Mouse (Mus musculus): ENCODE measurements around the gene Tbc1d7.
A peak's percentile ranks its signal among the peaks of the same experiment; 100 is the strongest.

Gene Tbc1d7

GRCm38 (mm10) chr13:43171020-43171710 is at the start of gene Tbc1d7:
Gene Tbc1d7 (minus strand): TSS chr13:43171501.
- peak; percentile 96 to 99 for DNase-seq (ENCODE audit: low spot score in 2 of 2)

DNA sequence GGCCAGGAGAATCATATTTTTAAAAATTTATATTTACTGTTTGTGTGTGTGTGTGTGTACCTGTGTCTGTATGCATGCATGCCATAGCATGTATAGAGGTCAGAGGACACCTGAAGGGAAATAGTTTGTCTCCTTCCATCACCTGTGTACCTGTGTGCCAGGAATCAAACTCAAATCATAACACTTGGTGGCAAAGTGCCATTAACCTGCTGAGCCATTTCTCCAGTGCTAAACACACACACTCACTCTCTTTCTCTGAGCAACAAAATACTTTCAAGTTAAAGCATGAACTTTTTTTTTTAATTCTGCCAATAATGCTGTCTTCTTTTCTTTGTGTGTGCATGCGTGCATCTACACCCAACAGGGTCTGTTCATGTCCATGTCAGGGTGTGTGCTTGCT is 49.3 kb upstream of the Tbc1d7 start:
- DNase-seq (ENCODE audit: low spot score in 2 of 2) = no peak

DNA sequence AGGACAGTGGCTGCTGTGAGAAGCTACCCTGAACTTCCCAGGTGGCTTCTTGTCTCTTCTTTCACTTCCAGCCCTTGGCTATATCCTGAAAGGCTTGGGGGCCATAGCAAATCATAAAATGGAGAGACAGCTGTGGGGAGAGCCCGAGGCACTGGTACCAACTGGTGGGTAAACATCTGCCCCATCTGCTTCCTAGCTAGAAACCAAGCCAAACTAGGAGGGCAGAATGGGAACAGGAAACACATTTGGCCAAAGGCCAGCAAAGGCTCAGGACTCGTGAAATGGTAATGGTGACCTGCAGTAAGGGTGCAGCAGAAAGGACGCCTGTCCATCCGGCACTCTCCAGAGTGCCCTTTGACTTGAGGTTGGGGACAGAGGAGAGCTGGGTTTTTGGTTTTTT is 47.5 kb upstream of the Tbc1d7 start:
- no peak for DNase-seq (ENCODE audit: low spot score in 2 of 2)

DNA sequence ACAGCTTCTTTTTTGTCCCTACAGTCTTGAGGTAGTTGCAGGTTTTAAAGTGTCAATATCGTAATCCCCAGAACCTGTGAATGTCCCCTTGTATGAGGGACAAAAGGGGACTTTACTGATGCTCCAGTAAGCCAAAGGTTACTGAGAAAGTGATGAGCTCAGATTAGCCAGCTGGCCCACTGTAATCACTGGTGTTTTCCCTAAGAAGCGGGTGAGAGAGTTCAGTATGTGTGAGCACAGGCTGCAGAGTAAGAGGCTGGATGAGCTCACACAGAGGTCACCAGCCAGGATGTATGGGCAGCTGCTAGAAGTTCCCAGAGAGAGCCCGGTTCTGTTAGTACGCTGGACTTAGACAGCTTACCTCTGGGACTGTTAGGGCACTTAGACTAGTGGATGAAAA is 47.0 kb upstream of the Tbc1d7 start:
- no peak for DNase-seq (ENCODE audit: low spot score in 2 of 2)

GRCm38 (mm10) chr13:43217686-43218085 is 46.4 kb upstream of the Tbc1d7 start:
- no peak for DNase-seq (ENCODE audit: low spot score in 2 of 2)

DNA sequence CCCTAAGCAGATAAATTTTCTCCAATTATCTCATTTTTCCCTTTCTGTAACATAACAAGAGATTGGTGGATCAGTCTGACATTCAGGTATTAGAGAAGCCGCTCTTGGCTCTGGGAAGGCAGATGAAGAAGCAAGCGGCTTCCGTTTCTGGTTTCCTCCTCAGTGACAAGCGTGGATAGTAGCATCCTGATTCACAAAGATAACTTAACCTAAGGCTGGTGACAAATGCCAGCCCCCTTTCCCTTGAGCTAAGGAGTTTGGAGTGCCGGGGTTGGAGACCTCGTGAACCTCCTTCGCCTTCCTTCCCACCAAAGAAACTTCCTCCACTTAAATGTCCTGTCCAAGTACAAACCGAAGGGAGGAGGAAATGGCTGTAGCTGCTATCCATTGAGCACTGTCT is 45.8 kb upstream of the Tbc1d7 start:
- DNase-seq (ENCODE audit: low spot score in 2 of 2) = no peak

GRCm38 (mm10) chr13:43215994-43216706 is 44.8 kb upstream of the Tbc1d7 start:
- no peak for DNase-seq (ENCODE audit: low spot score in 2 of 2)

DNA sequence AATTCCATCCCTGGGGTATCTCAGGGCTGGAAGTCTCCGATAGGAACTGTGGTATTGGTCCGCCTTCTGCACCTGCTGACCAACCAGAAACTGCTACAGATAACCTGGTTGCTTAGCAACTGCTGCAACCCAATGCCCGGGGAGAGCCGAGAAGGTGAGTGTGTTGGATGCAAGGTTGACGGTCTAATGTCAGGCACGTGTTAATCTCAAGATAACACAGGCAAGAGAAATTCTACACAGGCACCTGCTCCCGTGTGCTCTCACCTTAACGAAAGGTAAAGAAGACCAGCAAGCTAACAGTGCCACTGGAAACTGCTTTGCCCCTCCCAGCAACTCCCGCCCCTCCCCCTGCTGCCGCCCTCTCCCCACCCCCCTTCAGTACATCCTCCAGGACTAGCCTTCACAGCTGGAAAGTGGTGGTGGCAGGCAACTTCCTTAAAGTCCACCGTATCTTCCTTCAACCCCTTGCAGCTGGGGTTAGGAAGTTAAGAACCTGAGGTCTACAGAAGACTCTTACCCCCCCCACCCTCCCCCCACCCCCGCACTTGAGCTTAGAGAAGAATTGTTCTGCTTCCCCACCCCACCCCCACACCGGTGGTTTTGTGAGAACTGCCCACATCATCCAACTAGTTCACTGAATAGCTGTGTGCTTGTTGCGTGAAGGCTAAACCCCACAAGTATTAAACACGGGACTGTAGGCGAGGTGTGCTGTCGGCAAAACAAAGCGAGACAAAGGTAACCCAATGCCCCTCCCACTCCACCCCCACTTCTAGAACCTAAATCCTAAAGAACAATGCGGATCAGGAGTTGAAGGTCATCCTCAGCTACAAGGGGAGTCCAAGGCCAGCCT is 44.1 kb upstream of the Tbc1d7 start:
- DNase-seq (ENCODE audit: low spot score in 2 of 2) = no peak

DNA sequence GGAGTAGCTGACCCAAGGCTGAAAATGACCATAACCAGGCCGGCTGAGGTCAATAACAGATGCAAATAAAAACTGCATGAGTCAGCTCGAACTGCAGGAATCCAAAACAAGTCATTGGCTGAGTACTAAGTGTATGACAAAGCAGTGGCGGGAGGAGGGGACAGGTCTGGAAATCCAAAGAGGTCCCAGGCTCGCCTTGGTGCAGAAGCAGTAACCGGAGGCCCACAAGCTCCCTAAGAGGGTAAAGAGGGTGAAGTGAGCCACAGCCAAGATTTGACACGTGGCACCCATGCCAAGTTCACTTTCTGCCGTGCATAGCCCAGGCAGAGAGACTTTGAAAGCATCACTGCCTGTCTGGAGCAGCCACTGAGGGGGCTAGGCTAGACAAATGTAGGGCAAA is 41.0 kb upstream of the Tbc1d7 start:
- no peak for DNase-seq (ENCODE audit: low spot score in 2 of 2)

GRCm38 (mm10) chr13:43210956-43211355 is 39.7 kb upstream of the Tbc1d7 start:
- DNase-seq (ENCODE audit: low spot score in 2 of 2) = no peak

DNA sequence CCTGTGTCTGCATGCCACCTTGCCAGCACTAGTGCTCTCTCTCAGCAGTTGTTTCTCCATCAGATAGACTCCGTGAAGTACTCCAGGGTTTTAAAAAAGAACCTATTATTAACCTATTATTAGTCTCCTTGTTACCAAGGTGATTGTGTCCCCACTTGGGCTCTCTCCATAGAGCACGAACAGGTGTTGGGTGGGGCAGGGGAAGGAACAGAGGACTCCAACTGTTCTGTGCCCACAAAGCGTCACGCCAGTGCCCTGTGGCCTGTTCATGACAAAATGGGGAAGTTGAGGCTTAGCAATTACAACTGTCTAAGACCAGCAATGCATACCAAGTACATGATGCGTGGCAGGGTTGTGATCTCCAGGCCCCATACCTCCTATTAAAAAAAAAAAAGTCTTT is 38.3 kb upstream of the Tbc1d7 start:
- peak in 1 of 2 experiments; percentile 39 for DNase-seq (ENCODE audit: low spot score in 2 of 2)

DNA sequence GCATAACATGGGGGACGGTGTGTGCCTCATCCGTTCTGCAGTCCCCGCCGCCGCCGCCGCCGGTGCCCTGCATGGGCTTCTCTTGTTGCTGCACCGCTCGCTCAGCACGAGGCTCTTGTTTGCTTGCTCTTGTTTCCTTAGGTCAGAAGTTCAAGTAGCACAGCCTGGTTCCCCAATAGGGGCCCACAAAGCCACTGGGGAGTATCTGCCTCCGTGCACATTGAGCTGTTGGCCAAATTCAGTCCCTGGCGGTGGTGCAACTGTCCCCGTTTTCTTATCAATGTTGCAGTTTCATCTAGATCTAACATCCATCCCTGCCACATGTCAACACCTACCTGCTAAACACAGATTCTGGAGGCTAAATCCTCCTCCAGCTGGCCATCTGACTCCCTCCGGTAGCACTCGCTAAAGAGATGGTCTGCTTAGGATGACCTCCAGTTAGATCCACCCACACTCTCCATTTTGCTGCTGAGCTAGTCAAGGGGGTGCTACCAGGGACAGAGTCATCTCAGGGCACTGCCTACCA is 37.7 kb upstream of the Tbc1d7 start:
- DNase-seq (ENCODE audit: low spot score in 2 of 2) = peak in 1 of 2 experiments; percentile 29

- DNase-seq (ENCODE audit: low spot score in 2 of 2) = no peak
These were observed 34.9 kb upstream of the Tbc1d7 start for GRCm38 (mm10) chr13:43206118-43206683.

DNA sequence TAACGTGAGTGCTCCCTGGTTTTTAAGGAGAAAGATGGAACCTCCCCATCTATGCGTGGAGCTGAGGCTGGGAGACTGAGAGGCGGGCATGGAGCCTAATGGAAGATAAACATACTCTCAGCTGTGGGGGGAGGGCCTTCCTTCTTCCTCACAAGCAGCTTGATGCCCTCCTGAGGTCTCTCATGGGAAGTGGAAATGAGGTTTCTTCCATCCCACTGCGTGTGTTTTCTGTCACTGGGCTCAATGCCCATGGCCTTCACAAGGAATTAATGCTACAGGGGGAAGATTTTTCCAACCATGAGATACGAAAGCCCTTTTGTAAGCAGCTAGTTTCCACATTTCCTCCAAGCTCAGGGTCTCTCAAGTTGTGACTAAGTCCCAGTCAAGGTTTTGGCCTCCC is 32.3 kb upstream of the Tbc1d7 start:
- DNase-seq (ENCODE audit: low spot score in 2 of 2) = no peak

- DNase-seq (ENCODE audit: low spot score in 2 of 2) = no peak
These were observed 31.9 kb upstream of the Tbc1d7 start for GRCm38 (mm10) chr13:43203234-43203633.

DNA sequence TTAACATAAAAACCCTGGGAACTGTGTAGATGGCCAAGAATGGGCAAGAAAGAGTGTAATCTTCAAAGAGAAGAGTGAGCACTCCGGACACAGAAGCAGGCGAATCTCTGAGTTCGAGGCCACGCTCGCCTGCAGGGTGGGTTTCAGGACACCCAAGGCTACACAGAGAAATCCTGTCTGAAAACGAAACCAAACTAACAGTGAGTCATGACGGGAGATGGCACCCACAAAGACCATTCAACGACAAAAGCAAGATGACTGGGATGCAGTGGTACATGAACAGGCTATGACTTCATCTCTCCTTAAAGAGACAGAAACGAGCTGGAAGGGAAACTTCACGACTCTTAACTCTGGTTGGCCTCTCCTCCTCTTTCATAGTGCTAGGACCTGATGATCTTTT is 31.1 kb upstream of the Tbc1d7 start:
- DNase-seq (ENCODE audit: low spot score in 2 of 2) = no peak

DNA sequence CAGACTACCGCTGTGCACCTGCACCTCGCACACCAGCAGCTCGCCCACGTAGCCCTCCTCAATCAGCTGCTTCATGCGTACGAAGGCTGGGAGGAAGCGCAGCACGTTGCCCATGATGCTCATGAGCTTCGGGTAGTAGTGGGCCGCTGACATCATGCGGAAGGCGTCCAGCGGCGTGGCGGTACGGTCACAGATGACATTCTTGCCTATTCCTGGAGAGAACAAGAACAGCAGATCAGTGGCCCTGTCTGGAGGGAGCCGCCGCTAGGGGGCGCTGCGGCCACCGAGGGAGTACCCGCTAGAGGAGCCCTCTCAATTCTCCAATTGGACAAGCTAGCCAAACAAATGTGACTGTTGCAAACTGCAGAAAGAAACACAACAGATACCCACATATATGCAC is 29.7 kb upstream of the Tbc1d7 start:
- no peak for DNase-seq (ENCODE audit: low spot score in 2 of 2)

GRCm38 (mm10) chr13:43200473-43200872 is 29.2 kb upstream of the Tbc1d7 start:
- DNase-seq (ENCODE audit: low spot score in 2 of 2) = no peak

DNA sequence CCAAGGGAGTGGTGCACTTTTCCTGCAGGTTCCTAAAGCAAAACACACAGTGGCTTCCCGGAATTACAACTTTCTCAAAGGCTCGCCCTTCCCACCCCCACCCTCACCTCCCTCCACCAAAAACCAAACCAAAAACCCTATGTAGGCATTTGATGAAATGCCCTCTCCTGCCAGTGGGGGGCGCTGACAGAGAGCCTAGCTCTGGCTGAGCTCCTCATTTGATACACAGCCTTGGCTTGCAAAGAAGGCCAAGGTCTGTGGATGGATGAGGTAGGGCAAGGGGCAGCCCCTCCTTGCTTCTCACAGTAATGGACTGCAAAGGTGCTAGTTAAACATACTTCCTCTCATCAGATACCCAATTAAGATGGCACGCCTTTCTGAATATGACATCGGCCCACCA is 28.4 kb upstream of the Tbc1d7 start:
- peak; percentile 31 to 59 for DNase-seq (ENCODE audit: low spot score in 2 of 2)

DNA sequence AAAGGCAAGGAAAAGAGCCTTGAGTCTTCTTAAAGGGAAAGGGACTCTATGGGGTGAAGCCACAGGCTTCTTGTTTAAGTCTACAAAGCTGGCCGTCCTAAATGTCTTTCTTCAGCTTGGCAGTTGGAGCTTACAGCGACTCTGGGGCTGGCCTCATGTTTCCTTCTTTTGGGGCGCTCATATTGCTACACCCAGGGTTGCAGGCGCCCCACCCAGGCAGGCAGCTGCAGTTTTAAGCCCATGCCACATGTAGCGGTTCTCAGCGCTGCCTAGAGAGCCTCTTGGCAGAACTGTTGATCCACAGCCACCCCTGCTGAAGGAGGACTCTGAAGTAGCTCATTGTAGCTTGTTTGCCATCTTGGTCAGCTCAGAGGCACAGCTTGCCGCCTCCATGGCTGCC is 28.0 kb upstream of the Tbc1d7 start:
- no peak for DNase-seq (ENCODE audit: low spot score in 2 of 2)

GRCm38 (mm10) chr13:43197187-43197586 is 25.9 kb upstream of the Tbc1d7 start:
- DNase-seq (ENCODE audit: low spot score in 2 of 2) = no peak

- no peak for DNase-seq (ENCODE audit: low spot score in 2 of 2)
These were observed 24.7 kb upstream of the Tbc1d7 start for GRCm38 (mm10) chr13:43196000-43196399.
